Mouse (Mus musculus): Measurements from ENCODE around the gene Elp4. TPM values are rescaled to one million over a fixed set of nuclear protein-coding genes. Genes with fewer than 3 reads are reported as not detected.

Elp4 gene
- total and polyA plus RNA-seq, 3 experiments: 15.8 to 16.0 TPM; not detected in 1

DNA sequence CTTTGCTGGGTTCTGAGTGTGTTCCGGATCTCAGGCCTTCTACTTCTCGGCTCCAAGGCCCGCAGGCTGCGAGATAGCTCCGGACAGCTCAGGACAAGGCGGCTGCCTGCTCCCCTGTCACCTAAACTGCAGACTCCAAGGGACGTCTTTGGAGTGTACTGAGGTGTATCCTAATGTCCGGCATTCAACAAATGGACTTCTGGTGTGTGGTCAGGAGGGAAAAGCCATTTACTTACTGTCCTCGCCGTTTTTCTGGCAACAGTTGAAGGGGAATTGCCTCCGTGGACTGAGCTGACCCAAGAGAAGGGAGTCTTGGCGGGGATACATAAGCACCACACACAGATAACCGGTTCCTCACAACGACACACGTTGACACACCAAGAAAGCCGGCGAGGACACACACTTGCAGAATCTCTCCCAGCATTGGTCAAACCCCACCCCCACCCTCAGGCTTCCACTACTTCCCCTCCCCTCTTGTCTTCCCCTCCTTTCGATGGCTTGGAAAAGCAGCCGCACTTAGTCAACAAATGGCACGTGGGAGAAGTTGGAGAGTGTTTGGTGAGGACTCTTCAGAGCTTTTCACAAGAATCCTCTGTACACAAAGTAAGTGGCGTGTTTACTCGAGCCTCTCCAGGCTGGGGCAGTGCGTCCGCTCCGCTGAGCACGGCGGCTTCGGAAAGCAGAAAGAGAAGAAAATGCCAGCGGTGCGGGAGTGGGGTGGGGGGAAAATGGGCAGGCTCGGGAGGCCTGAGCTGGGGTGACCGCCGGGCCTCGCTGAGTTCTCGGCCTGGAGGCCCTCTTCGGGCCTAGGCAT lies 230.1 kb downstream of the Elp4 start:
- TF ChIP-seq ZMIZ1 (IDR thresholded peaks at IDR 0.05; ENCODE audit: low read depth, low read length) (no peak), ELF1 (IDR thresholded peaks at IDR 0.05; ENCODE audit: low read depth, low read length) (no peak), POLR2A (IDR thresholded peaks at IDR 0.05; ENCODE audit: control insufficient read depth in 1 of 2, insufficient read depth in 1 of 2, low read depth in 1 of 2, low read length in 2 of 2, poor library complexity in 1 of 2) (no peak), MXI1 (IDR thresholded peaks at IDR 0.05; ENCODE audit: low read depth, low read length) (no peak), RCOR1 (IDR thresholded peaks at IDR 0.05; ENCODE audit: low read depth, low read length) (no peak), RAD21 (IDR thresholded peaks at IDR 0.05; ENCODE audit: low read depth, low read length) (no peak), NELFE (IDR thresholded peaks at IDR 0.05; ENCODE audit: low read depth, low read length) (no peak), POLR2AphosphoS2 (IDR thresholded peaks at IDR 0.05; ENCODE audit: low read length) (no peak), TAL1 (IDR thresholded peaks at IDR 0.05; ENCODE audit: low read length) (no peak), POLR2AphosphoS5 (IDR thresholded peaks at IDR 0.05; ENCODE audit: borderline replicate concordance, low read depth, low read length) (no peak), USF1 (IDR thresholded peaks at IDR 0.05; ENCODE audit: low read depth, low read length) (no peak), CHD2 (IDR thresholded peaks at IDR 0.05; ENCODE audit: low read length) (no peak)
- Histone ChIP-seq H3K27me3 (ENCODE audit: control insufficient read depth in 1 of 2, insufficient read depth in 2 of 2, low read length in 2 of 2) (no peaks in the 10 kb centered on the region), H3K27ac (ENCODE audit: control insufficient read depth, low read depth, low read length) (no peak overlapping the region), H3K79me2 (ENCODE audit: control insufficient read depth, insufficient read depth, low read length, poor library complexity) (peaks cover 12% of the 10 kb centered on the region), H3K9me3 (replicated peaks; ENCODE audit: insufficient read depth, low read length) (no peaks in the 10 kb centered on the region), H3K9ac (ENCODE audit: control insufficient read depth, low read depth, low read length, poor library complexity, severe bottlenecking) (peak overlapping the region; percentile 77), H3K36me3 (ENCODE audit: control insufficient read depth in 1 of 2, insufficient read depth in 2 of 2, low read length in 2 of 2) (peaks cover 0 to 7% of the 10 kb centered on the region in 2 experiments; a peak in 2 of 4 replicates), H3K4me3 (ENCODE audit: control insufficient read depth in 1 of 2, insufficient read depth in 1 of 2, low read depth in 2 of 2, low read length in 2 of 2) (peak overlapping the region; percentile 42 to 54; a peak in 3 of 4 replicates), H3K4me1 (ENCODE audit: control insufficient read depth in 1 of 2, insufficient read depth in 2 of 2, low read length in 2 of 2) (peaks cover 0 to 6% of the 10 kb centered on the region in 2 experiments; a peak in 3 of 4 replicates)
- peak; percentile 7 for DNase-seq (ENCODE audit: low read depth, low spot score)

DNA sequence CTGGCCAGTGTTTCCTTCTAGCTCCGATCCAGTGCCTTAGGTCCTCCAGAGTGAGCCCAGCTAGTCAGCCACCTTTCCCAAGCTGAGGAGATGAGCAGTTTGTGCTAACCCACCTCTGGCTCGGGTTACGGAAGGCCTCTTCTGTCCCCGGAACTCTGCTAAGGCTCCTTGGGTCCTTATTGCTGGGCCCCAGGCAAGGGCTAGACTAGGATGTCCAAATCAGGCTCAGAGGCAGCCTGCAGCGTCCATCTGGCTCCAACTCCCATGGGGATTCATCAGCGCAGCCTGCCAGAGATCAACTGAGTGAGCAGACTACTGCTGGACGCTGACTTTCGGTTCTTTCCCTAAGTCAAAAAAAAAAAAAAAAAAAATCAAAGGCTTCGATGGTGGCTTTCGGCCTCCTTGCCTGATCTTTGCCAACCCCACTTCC lies 230.7 kb downstream of the Elp4 start:
- no peak for DNase-seq (ENCODE audit: low read depth, low spot score)
- no peaks in the 10 kb centered on the region for H3K27me3 ChIP-seq (ENCODE audit: control insufficient read depth in 1 of 2, insufficient read depth in 2 of 2, low read length in 2 of 2)
- H3K27ac ChIP-seq (ENCODE audit: control insufficient read depth, low read depth, low read length): no peak overlapping the region
- H3K9me3 ChIP-seq (replicated peaks; ENCODE audit: insufficient read depth, low read length): no peaks in the 10 kb centered on the region
- H3K4me3 ChIP-seq (ENCODE audit: control insufficient read depth in 1 of 2, insufficient read depth in 1 of 2, low read depth in 2 of 2, low read length in 2 of 2): no peak overlapping the region
- peaks cover 0 to under 1% of the 10 kb centered on the region in 2 experiments; a peak in 2 of 4 replicates for H3K4me1 ChIP-seq (ENCODE audit: control insufficient read depth in 1 of 2, insufficient read depth in 2 of 2, low read length in 2 of 2)
- peaks cover 12% of the 10 kb centered on the region for H3K79me2 ChIP-seq (ENCODE audit: control insufficient read depth, insufficient read depth, low read length, poor library complexity)
- no peak overlapping the region for H3K9ac ChIP-seq (ENCODE audit: control insufficient read depth, low read depth, low read length, poor library complexity, severe bottlenecking)
- peaks cover 0 to 1% of the 10 kb centered on the region in 2 experiments; a peak in 1 of 4 replicates for H3K36me3 ChIP-seq (ENCODE audit: control insufficient read depth in 1 of 2, insufficient read depth in 2 of 2, low read length in 2 of 2)
- TF ChIP-seq ETS1 (IDR thresholded peaks at IDR 0.05; ENCODE audit: low read depth, low read length): no peak
- no peak for TF ChIP-seq EP300 (IDR thresholded peaks at IDR 0.05; ENCODE audit: low read depth in 1 of 2, low read length in 2 of 2)
- TF ChIP-seq KAT2A (conservative IDR thresholded peaks at IDR 0.05; ENCODE audit: low read depth, low read length): no peak
- no peak for TF ChIP-seq JUND (IDR thresholded peaks at IDR 0.05; ENCODE audit: low read depth, low read length)
- no peak for TF ChIP-seq MYC (IDR thresholded peaks at IDR 0.05; ENCODE audit: low read depth, low read length)
- TF ChIP-seq MEF2A (IDR thresholded peaks at IDR 0.05; ENCODE audit: extremely low read depth, insufficient replicate concordance, low read depth, low read length, poor library complexity, severe bottlenecking): no peak
- no peak for TF ChIP-seq CHD2 (IDR thresholded peaks at IDR 0.05; ENCODE audit: low read length)
- TF ChIP-seq USF1 (IDR thresholded peaks at IDR 0.05; ENCODE audit: low read depth, low read length): no peak
- no peak for TF ChIP-seq GATA1 (IDR thresholded peaks at IDR 0.05; ENCODE audit: low read depth, low read length)
- TF ChIP-seq BHLHE40 (IDR thresholded peaks at IDR 0.05; ENCODE audit: borderline replicate concordance, low read depth, low read length): no peak
- TF ChIP-seq ZNF384 (IDR thresholded peaks at IDR 0.05; ENCODE audit: low read depth, low read length): no peak
- TF ChIP-seq CHD1 (IDR thresholded peaks at IDR 0.05; ENCODE audit: low read depth, low read length): no peak
- TF ChIP-seq ZC3H11A (IDR thresholded peaks at IDR 0.05; ENCODE audit: low read depth, low read length): no peak
- TF ChIP-seq ZMIZ1 (IDR thresholded peaks at IDR 0.05; ENCODE audit: low read depth, low read length): no peak
- no peak for TF ChIP-seq ZKSCAN1 (IDR thresholded peaks at IDR 0.05; ENCODE audit: low read depth, low read length)
- no peak for TF ChIP-seq MYB (IDR thresholded peaks at IDR 0.05; ENCODE audit: low read depth, low read length)
- no peak for TF ChIP-seq NRF1 (IDR thresholded peaks at IDR 0.05; ENCODE audit: insufficient read depth, low read depth, low read length, poor library complexity, severe bottlenecking)
- TF ChIP-seq TAL1 (IDR thresholded peaks at IDR 0.05; ENCODE audit: low read length): no peak

Data from MEL (cell line).